Mouse (Mus musculus) lung, adult 2 months (tissue): ENCODE measurements around the gene Btf3l4.

Experiments
- CTCF ChIP-seq: fragments of 200-500 bp; IDR thresholded peaks from 2 replicates; pipeline ENCODE4 v1.5.1; 2011; ENCODE audit warnings: mild to moderate bottlenecking, low read length, control low read depth; ENCODE audit not compliant: insufficient read depth
- POLR2A ChIP-seq: fragments of 200-500 bp; IDR thresholded peaks from 2 replicates; pipeline ENCODE4 v1.6.1; 2011; ENCODE audit warnings: low read depth, mild to moderate bottlenecking, control low read depth, low read length, borderline replicate concordance; ENCODE audit errors: extremely low read depth

DNA sequence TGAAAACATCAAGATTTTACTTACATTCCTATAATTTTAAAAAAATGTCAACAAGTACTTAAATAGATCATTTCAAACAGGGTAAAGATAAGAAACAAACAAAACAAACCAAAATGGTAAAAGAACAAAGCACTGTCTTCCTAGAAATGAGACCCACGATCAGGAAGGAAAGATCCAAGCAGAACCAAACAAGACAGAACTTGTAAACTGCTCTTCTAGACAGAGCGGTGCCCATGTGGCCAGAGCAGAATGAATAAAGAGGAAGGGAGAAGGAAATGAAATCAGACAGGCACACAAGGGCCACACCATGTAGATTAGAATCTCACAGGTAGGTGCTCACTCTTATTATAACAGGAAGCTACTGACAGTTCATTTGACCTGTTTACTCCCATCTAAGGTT is 6.8 kb downstream of the Btf3l4 start:
- TF ChIP-seq POLR2A (no peak), CTCF (no peak)
